Mouse (Mus musculus): ENCODE data around the gene Tmem100. TPM values are rescaled to one million over a fixed set of nuclear protein-coding genes. Genes with fewer than 3 reads are reported as not detected.
A peak's percentile ranks its signal among the peaks of the same experiment; 100 is the strongest.

Tmem100 gene
- polyA plus RNA-seq, 1 experiment from 2014 or later = 4.8 TPM

DNA sequence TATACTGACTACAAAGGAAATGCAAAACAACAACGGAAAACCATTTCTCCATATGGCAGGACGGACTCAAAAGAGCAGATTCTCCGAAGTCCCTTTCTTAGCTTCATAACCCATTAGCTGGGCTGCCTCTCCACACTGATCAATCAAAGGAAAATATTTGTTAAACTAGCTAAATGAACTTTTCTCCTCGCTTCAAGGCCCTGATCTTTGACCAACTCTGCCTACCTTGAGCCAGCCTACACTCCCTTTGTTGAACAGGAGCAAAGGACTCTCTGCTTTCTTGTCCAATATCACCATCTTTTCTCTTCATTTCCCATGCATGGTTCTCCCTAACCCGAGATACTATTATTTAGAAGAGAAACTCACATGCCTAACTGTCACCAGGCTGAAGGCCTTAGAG is 34.6 kb upstream of the Tmem100 start:
- no peaks in the 10 kb centered on the region for H3K27me3 ChIP-seq (ENCODE audit: control insufficient read depth, insufficient read depth, low read length)
- DNase-seq (ENCODE audit: low spot score) = no peak
- no peaks in the 10 kb centered on the region for H3K9me3 ChIP-seq (ENCODE audit: control insufficient read depth, low read length)
- 94% methylated on average over 5 of the region's 5 CpGs for WGBS
- no peak for ATAC-seq (ENCODE audit: insufficient read depth, low FRiP score, low TSS enrichment)
- no peaks in the 10 kb centered on the region for H3K36me3 ChIP-seq (ENCODE audit: control insufficient read depth, insufficient read depth, low read length)
- H3K4me2 ChIP-seq (ENCODE audit: low read depth) = no peak overlapping the region
- H3K4me1 ChIP-seq (ENCODE audit: control insufficient read depth, insufficient read depth, low read length) = no peaks in the 10 kb centered on the region
- H3K9ac ChIP-seq (ENCODE audit: low read length) = no peak overlapping the region
- no peak overlapping the region for H3K4me3 ChIP-seq (ENCODE audit: low read depth, low read length)
- no peak overlapping the region for H3K27ac ChIP-seq (ENCODE audit: low read depth, low read length)

DNA sequence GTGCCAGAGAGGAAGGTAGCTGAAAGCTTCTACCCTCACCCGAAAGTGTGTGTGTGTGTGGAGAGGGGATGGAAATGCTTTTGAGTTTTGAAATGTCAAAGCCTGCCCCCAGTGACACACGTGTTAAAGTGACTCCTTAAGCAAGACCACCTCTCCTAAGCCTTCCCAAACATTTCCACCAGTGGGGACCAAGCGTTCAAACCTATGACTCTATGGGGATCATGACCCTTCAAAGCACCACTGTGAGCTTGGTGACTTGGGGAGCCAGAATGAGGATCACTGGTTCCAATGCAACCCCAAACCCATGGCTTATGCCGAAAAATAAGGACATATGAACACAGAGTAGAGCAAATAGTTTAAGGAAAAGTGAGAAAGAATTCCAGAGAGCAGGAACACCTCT is 33.7 kb upstream of the Tmem100 start:
- Histone ChIP-seq H3K36me3 (ENCODE audit: control insufficient read depth, insufficient read depth, low read length) (no peaks in the 10 kb centered on the region), H3K9ac (ENCODE audit: low read length) (no peak overlapping the region), H3K4me3 (ENCODE audit: low read depth, low read length) (no peak overlapping the region), H3K27me3 (ENCODE audit: control insufficient read depth, insufficient read depth, low read length) (no peaks in the 10 kb centered on the region), H3K27ac (ENCODE audit: low read depth, low read length) (no peak overlapping the region), H3K9me3 (ENCODE audit: control insufficient read depth, low read length) (no peaks in the 10 kb centered on the region), H3K4me1 (ENCODE audit: control insufficient read depth, insufficient read depth, low read length) (no peaks in the 10 kb centered on the region), H3K4me2 (ENCODE audit: low read depth) (no peak overlapping the region)
- 89% methylated on average over 4 of the region's 4 CpGs for WGBS
- DNase-seq (ENCODE audit: low spot score) (no peak), ATAC-seq (ENCODE audit: insufficient read depth, low FRiP score, low TSS enrichment) (no peak)

DNA sequence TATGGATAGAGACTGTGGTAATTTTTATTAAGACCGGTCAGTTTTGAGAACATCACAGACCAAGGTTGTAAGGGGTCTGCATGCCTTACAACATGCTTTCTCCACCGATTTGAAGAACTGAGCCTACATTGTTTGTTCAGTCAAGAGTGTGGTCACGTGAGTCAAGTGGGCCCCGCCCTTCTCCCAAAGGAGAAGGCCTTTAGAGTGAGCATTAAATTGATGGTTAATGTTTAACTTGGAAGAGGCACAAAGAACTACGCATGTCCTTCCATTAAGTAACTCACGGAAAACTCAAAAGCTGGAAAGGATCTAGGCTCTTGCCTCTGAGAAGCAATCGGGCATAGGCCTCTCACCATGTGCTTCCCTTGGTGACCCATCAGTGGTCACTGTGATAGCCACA is 33.3 kb upstream of the Tmem100 start:
- no peak for DNase-seq (ENCODE audit: low spot score)
- no peaks in the 10 kb centered on the region for H3K9me3 ChIP-seq (ENCODE audit: control insufficient read depth, low read length)
- no peaks in the 10 kb centered on the region for H3K27me3 ChIP-seq (ENCODE audit: control insufficient read depth, insufficient read depth, low read length)
- H3K9ac ChIP-seq (ENCODE audit: low read length) = no peak overlapping the region
- H3K4me3 ChIP-seq (ENCODE audit: low read depth, low read length) = no peak overlapping the region
- no peaks in the 10 kb centered on the region for H3K4me1 ChIP-seq (ENCODE audit: control insufficient read depth, insufficient read depth, low read length)
- no peak for ATAC-seq (ENCODE audit: insufficient read depth, low FRiP score, low TSS enrichment)
- 78% methylated on average over 7 of the region's 7 CpGs for WGBS
- no peak overlapping the region for H3K4me2 ChIP-seq (ENCODE audit: low read depth)
- H3K36me3 ChIP-seq (ENCODE audit: control insufficient read depth, insufficient read depth, low read length) = no peaks in the 10 kb centered on the region
- no peak overlapping the region for H3K27ac ChIP-seq (ENCODE audit: low read depth, low read length)

DNA sequence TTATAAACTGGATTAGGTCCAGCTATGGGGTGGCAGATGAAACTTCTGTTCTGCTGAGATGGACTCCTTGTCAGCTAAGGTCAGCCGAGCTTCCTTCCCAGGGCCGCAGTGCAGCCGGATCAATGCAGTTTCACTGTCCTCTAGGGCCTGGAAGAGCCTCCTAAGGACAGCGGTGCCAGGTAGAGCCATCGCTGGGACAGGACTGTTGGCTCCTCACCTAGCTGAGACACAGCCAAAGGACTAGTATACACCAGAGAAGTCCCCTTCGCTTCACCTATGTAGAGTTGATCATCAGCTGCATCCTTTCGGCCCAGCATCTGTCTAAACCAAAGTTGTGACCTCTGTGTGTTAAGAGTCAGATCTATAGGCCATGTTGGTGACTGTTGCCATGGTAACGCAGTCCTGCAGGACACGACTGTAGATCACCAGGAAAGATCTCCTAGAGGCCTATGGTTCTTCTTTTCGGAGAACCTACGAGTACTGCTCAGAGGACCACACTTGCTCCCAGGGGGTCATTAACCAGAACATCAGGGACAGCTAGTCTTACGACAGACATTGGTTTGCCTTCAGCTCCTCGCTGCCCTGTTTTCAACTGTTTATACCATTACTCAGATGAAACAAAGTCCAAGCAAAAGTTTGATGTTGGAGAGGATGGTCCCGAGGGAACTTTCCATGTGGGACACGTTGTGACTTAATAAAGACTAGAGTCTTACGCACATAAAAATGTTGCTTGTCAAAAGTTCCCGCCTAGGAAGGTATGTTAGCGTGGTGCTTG is 31.0 kb upstream of the Tmem100 start:
- no peaks in the 10 kb centered on the region for H3K27me3 ChIP-seq (ENCODE audit: control insufficient read depth, insufficient read depth, low read length)
- H3K9me3 ChIP-seq (ENCODE audit: control insufficient read depth, low read length) = no peaks in the 10 kb centered on the region
- no peaks in the 10 kb centered on the region for H3K4me1 ChIP-seq (ENCODE audit: control insufficient read depth, insufficient read depth, low read length)
- DNase-seq (ENCODE audit: low spot score) = no peak
- H3K4me2 ChIP-seq (ENCODE audit: low read depth) = no peak overlapping the region
- no peak overlapping the region for H3K27ac ChIP-seq (ENCODE audit: low read depth, low read length)
- no peak overlapping the region for H3K4me3 ChIP-seq (ENCODE audit: low read depth, low read length)
- WGBS = 89% methylated on average over 18 of the region's 18 CpGs
- no peaks in the 10 kb centered on the region for H3K36me3 ChIP-seq (ENCODE audit: control insufficient read depth, insufficient read depth, low read length)
- ATAC-seq (ENCODE audit: insufficient read depth, low FRiP score, low TSS enrichment) = no peak
- no peak overlapping the region for H3K9ac ChIP-seq (ENCODE audit: low read length)

DNA sequence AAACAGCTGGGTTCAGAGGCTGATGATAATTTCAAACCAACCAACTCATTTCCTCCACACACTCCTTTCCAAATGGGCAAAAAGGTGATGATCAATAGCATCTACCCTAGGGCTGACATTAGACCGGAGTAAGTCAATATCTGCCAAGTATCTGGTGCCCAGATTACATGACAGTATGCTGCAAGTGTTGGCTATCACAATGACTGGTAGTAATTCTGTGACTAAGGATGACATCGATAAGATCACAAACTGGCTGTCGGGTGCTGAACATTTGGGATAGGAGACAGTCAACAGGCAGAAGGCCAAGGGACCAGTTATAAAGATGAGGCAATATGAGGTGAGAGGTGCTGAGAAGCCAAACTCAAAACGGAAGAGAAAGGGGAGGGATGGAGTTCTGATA is 29.5 kb upstream of the Tmem100 start:
- ATAC-seq (ENCODE audit: insufficient read depth, low FRiP score, low TSS enrichment) (no peak), DNase-seq (ENCODE audit: low spot score) (no peak)
- Histone ChIP-seq H3K4me2 (ENCODE audit: low read depth) (no peak overlapping the region), H3K4me1 (ENCODE audit: control insufficient read depth, insufficient read depth, low read length) (no peaks in the 10 kb centered on the region), H3K27ac (ENCODE audit: low read depth, low read length) (no peak overlapping the region), H3K9ac (ENCODE audit: low read length) (no peak overlapping the region), H3K9me3 (ENCODE audit: control insufficient read depth, low read length) (no peaks in the 10 kb centered on the region), H3K36me3 (ENCODE audit: control insufficient read depth, insufficient read depth, low read length) (no peaks in the 10 kb centered on the region), H3K27me3 (ENCODE audit: control insufficient read depth, insufficient read depth, low read length) (no peaks in the 10 kb centered on the region), H3K4me3 (ENCODE audit: low read depth, low read length) (no peak overlapping the region)
- WGBS = 82% methylated on average over 4 of the region's 4 CpGs

DNA sequence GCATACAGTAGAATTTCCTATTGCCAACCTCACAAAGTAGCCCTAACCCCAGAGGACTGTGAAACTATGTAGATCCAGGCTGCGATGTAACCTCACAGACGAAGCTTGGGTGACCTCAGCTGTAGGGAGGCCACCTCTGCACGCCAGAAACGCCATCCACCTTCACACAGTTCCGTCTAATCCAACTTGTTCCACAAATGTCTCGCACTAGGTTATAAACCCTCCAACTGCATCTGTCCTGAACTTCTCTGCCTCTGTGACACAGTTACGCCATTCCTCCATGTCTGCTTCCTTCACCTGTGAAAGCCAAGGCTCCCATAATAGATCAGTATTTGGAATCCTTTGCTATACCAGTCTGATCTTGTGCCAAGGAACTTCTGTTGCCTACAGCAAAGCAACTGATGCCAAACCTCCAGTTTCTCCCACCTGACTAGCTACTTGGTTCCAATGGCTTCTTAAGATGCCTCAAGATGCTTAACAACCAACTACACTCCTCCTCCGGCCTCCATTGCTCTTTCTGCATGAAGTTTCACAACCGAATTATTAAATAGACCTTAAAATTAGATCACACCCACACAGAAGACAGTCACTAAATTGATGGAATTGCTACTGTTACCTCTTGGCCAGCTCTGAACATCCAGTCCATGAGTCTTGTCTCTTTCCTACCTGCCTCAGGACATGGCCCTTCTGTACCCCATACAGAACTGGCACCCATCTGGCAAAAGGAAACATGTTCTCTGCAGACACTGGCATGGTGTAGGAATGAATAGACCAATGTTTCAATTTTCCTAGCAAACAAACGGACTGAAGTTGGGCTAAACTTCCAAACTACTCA is 28.5 kb upstream of the Tmem100 start:
- H3K27ac ChIP-seq (ENCODE audit: low read depth, low read length) = no peak overlapping the region
- no peaks in the 10 kb centered on the region for H3K9me3 ChIP-seq (ENCODE audit: control insufficient read depth, low read length)
- H3K4me2 ChIP-seq (ENCODE audit: low read depth) = no peak overlapping the region; the same call in 1 of the 2 replicates
- H3K36me3 ChIP-seq (ENCODE audit: control insufficient read depth, insufficient read depth, low read length) = no peaks in the 10 kb centered on the region
- H3K4me3 ChIP-seq (ENCODE audit: low read depth, low read length) = no peak overlapping the region
- ATAC-seq (ENCODE audit: insufficient read depth, low FRiP score, low TSS enrichment) (no peak), DNase-seq (ENCODE audit: low spot score) (no peak)
- WGBS = 86% methylated on average over 10 of the region's 10 CpGs
- H3K4me1 ChIP-seq (ENCODE audit: control insufficient read depth, insufficient read depth, low read length) = no peaks in the 10 kb centered on the region
- no peaks in the 10 kb centered on the region for H3K27me3 ChIP-seq (ENCODE audit: control insufficient read depth, insufficient read depth, low read length)
- no peak overlapping the region for H3K9ac ChIP-seq (ENCODE audit: low read length)

DNA sequence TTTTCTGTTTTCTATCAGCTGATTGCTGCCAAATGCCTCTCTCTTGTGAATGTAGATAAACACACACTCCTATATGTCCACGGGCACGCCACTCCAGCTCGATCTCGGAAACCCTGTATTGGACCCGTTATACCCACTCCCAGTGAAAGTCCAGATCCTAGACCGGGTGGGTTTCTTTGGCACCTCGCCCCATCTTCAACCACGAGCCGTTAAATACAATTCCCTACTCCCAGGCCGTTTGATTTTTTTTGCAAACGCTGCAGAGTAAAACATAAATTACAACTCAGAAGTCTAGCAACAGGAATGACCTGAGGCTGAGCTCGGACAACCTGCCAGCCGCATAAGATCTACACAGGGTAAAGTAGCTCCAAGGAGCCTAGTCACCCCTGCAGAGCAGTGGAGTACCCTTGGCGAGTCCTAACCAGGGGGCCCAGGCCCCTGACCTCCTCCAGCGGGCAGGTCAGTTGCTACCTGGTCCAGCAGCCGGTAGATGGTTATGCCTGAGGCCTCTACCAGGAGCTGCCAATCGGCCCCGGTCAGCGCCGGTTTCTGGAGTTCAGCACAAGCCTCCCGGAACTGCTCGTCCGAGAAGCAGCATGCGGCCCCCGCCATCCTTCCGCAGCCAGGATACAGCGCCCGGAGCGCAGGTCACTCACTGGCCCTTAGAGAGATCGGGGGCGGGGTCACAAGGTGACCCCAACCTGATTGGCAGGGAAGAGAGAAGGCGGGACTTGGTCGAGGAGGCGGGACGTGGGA is 27.7 kb upstream of the Tmem100 start, which contains the start of gene Pctp:
Gene Pctp, minus strand, starts transcription at position 664 of the 756 bp plus-strand sequence.
- ATAC-seq (ENCODE audit: insufficient read depth, low FRiP score, low TSS enrichment) (peak; percentile 96), DNase-seq (ENCODE audit: low spot score) (peak; percentile 83)
- Histone ChIP-seq H3K9me3 (ENCODE audit: control insufficient read depth, low read length) (no peaks in the 10 kb centered on the region), H3K4me3 (ENCODE audit: low read depth, low read length) (peak within 1 kb of the TSS; percentile 36), H3K9ac (ENCODE audit: low read length) (peak within 1 kb of the TSS; percentile 57), H3K36me3 (ENCODE audit: control insufficient read depth, insufficient read depth, low read length) (no peaks in the 10 kb centered on the region), H3K4me2 (ENCODE audit: low read depth) (peak within 1 kb of the TSS; percentile 52), H3K4me1 (ENCODE audit: control insufficient read depth, insufficient read depth, low read length) (no peaks in the 10 kb centered on the region), H3K27me3 (ENCODE audit: control insufficient read depth, insufficient read depth, low read length) (no peaks in the 10 kb centered on the region), H3K27ac (ENCODE audit: low read depth, low read length) (no peak within 1 kb of the TSS)
- 15% methylated on average over 35 of the region's 35 CpGs for WGBS

DNA sequence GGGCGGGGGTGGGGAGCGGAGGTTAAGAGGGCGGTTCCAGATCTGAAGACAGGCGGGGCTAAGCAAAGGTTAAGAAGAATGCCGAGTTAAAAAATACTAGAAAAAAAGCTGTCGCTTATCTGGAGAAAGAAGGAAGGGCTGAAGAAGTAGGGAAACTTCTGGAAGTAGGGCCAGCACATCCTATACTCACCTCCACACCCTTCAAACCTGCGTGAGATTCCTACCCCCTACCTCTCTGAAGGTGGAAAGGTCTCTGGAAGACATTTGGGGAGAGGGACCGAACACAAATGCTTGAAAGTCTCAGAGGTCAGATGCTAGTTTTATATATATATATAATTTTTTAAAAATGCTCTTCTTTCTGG is 27.2 kb upstream of the Tmem100 start:
- Histone ChIP-seq H3K9ac (ENCODE audit: low read length) (no peak overlapping the region; the same call in 1 of the 2 replicates), H3K36me3 (ENCODE audit: control insufficient read depth, insufficient read depth, low read length) (no peaks in the 10 kb centered on the region), H3K27me3 (ENCODE audit: control insufficient read depth, insufficient read depth, low read length) (no peaks in the 10 kb centered on the region), H3K9me3 (ENCODE audit: control insufficient read depth, low read length) (no peaks in the 10 kb centered on the region), H3K4me1 (ENCODE audit: control insufficient read depth, insufficient read depth, low read length) (no peaks in the 10 kb centered on the region), H3K4me2 (ENCODE audit: low read depth) (peak overlapping the region; percentile 52), H3K4me3 (ENCODE audit: low read depth, low read length) (peak overlapping the region; percentile 36), H3K27ac (ENCODE audit: low read depth, low read length) (no peak overlapping the region)
- no peak for DNase-seq (ENCODE audit: low spot score)
- 13% methylated on average over 8 of the region's 8 CpGs for WGBS
- ATAC-seq (ENCODE audit: insufficient read depth, low FRiP score, low TSS enrichment) = peak; percentile 27; the same call in 1 of the 2 replicates

All from neural tube, embryonic 11.5 days (tissue).